8 mouse cellular contexts compared by ENCODE assay signal in genomic region chr15:6238133-6238532, GRCm38 (mm10).
A peak's percentile ranks its signal among the peaks of the same experiment; 100 is the strongest.
DNase-seq lines count a peak whose midpoint lies in the region; ATAC-seq and TF ChIP-seq lines count a peak whose summit lies in the region.

No protein-coding gene starts in this region.

- peak; percentile 60 for ATAC-seq in Patski
- peak; percentile 70; the same call in 1 of the 2 replicates for ATAC-seq in intestine, embryonic 14.5 days (replicated peaks; ENCODE audit: low FRiP score, low TSS enrichment, low read depth)
- peak; percentile 53; the same call in 1 of the 2 replicates for ATAC-seq in midbrain, embryonic 13.5 days

- CTCF ChIA-PET in Patski (lab: Charles Lee) = interaction anchor here (0.9 to 5.3 kb wide), 23 partner anchors 9 to 387 kb away, joined by 3 to 37 read pairs (median 5); no protein-coding TSS in a partner anchor

- POLR2A ChIA-PET in Patski (lab: Charles Lee) = interaction anchor here (1.3 kb wide), 1 partner anchor 196 kb away, joined by 3 read pairs; no protein-coding TSS in a partner anchor

- TF ChIP-seq POLR2A in small intestine, adult 2 months (IDR thresholded peaks at IDR 0.05; ENCODE audit: low read depth, low read length) = no peak

- DNase-seq in Patski (ENCODE audit: low read depth, low spot score) = no peak
- DNase-seq in cerebellum, adult 9-10 months = peak; percentile 20
- peak; percentile 52 to 79 for DNase-seq in frontal cortex, postnatal 14 days (ENCODE audit: low spot score in 2 of 2)
- peak; percentile 95 for DNase-seq in intestine, embryonic 14.5 days (ENCODE audit: low spot score)
- peak; percentile 81 to 85 for DNase-seq in left cerebral cortex, postnatal 14 days (ENCODE audit: low spot score in 2 of 2)
- DNase-seq in MN1 (ENCODE audit: low spot score) = no peak

- no peaks in the 10 kb centered on the region for H3K9me3 ChIP-seq in intestine, embryonic 14.5 days (ENCODE audit: control insufficient read depth, low read length)
- H3K9me3 ChIP-seq in midbrain, embryonic 13.5 days = no peaks in the 10 kb centered on the region

- H3K9ac ChIP-seq in intestine, embryonic 14.5 days (ENCODE audit: low read length) = no peak overlapping the region
- no peak overlapping the region for H3K9ac ChIP-seq in midbrain, embryonic 13.5 days (replicated peaks)

- no peaks in the 10 kb centered on the region for H3K36me3 ChIP-seq in intestine, embryonic 14.5 days (ENCODE audit: control insufficient read depth, insufficient read depth, low read length)
- H3K36me3 ChIP-seq in midbrain, embryonic 13.5 days = no peaks in the 10 kb centered on the region
- H3K36me3 ChIP-seq in small intestine, adult 2 months (ENCODE audit: control insufficient read depth, insufficient read depth, low read length) = no peaks in the 10 kb centered on the region

- no peak overlapping the region for H3K4me3 ChIP-seq in intestine, embryonic 14.5 days (ENCODE audit: low read depth, low read length)
- H3K4me3 ChIP-seq in midbrain, embryonic 13.5 days (replicated peaks) = no peak overlapping the region
- H3K4me3 ChIP-seq in small intestine, adult 2 months (ENCODE audit: low read depth, low read length) = no peak overlapping the region

- in situ Hi-C loops in Patski (cut with MboI; ENCODE audit: low pct_unique_long_range_greater_than_20kb) = loop anchor here (5.0 kb wide), 2 partner anchors 194 to 334 kb away; no protein-coding TSS in a partner anchor

- H3K27ac ChIP-seq in intestine, embryonic 14.5 days (ENCODE audit: low read depth) = peak overlapping the region; percentile 59; the same call in 1 of the 2 replicates
- no peak overlapping the region for H3K27ac ChIP-seq in midbrain, embryonic 13.5 days
- H3K27ac ChIP-seq in small intestine, adult 2 months (ENCODE audit: insufficient read depth, low read depth, low read length) = no peak overlapping the region

- no peak overlapping the region for H3K4me2 ChIP-seq in intestine, embryonic 14.5 days (ENCODE audit: low read length)
- H3K4me2 ChIP-seq in midbrain, embryonic 13.5 days (replicated peaks) = no peak overlapping the region

- TF ChIP-seq CTCF in Patski (IDR thresholded peaks at IDR 0.05) = peak; percentile 97
- peak; percentile 96 for TF ChIP-seq CTCF in small intestine, adult 2 months (IDR thresholded peaks at IDR 0.05; ENCODE audit: extremely low read depth, insufficient read length, insufficient replicate concordance, low read depth, low read length)

- WGBS in intestine, embryonic 14.5 days = under 1% methylated on average over 6 of the region's 6 CpGs
- 10% methylated on average over 6 of the region's 6 CpGs for WGBS in midbrain, embryonic 13.5 days
- WGBS in small intestine, adult 2 months = 4% methylated on average over 6 of the region's 6 CpGs

- H3K27me3 ChIP-seq in Patski = no peaks in the 10 kb centered on the region
- H3K27me3 ChIP-seq in intestine, embryonic 14.5 days (replicated peaks; ENCODE audit: control insufficient read depth, insufficient read depth, low read length) = no peaks in the 10 kb centered on the region
- H3K27me3 ChIP-seq in midbrain, embryonic 13.5 days = no peaks in the 10 kb centered on the region
- H3K27me3 ChIP-seq in small intestine, adult 2 months (ENCODE audit: control insufficient read depth, insufficient read depth, low read length) = no peaks in the 10 kb centered on the region

- intact Hi-C loops in left cerebral cortex, postnatal 14 days (cut with DNase I) = loop anchor here (1.0 to 10.0 kb wide), 4 partner anchors 147 to 385 kb away; no protein-coding TSS in a partner anchor

- H3K4me1 ChIP-seq in intestine, embryonic 14.5 days (replicated peaks; ENCODE audit: control insufficient read depth, insufficient read depth, low read length) = 0 out of 2 replicates have a peak, but pooled peaks cover 2% of the 10 kb centered on the region
- H3K4me1 ChIP-seq in midbrain, embryonic 13.5 days (replicated peaks) = no peaks in the 10 kb centered on the region
- H3K4me1 ChIP-seq in small intestine, adult 2 months (ENCODE audit: control insufficient read depth, insufficient read depth, insufficient read length, low read length) = 0 out of 2 replicates have a peak, but pooled peaks cover 2% of the 10 kb centered on the region

Comparison
In these comparisons a context has a peak if more than half of its experiments do, and no peak if none do; other contexts are left out.
1. DNase-seq: peak in cerebellum, adult 9-10 months (single experiment), frontal cortex, postnatal 14 days (2 of 2), intestine, embryonic 14.5 days (single experiment) and left cerebral cortex, postnatal 14 days (2 of 2); none in Patski (single experiment) and MN1 (single experiment).
2. Peak in every context shown above with its lines, with median percentiles within 50 percentile points of each other: ATAC-seq.